Mouse (Mus musculus): Measurements from ENCODE around the gene Tmprss11c. TPM values are rescaled to one million over a fixed set of nuclear protein-coding genes. Genes with fewer than 3 reads are reported as not detected.

The Tmprss11c gene
- polyA plus RNA-seq, 1 experiment from 2014 or later: not detected

DNA sequence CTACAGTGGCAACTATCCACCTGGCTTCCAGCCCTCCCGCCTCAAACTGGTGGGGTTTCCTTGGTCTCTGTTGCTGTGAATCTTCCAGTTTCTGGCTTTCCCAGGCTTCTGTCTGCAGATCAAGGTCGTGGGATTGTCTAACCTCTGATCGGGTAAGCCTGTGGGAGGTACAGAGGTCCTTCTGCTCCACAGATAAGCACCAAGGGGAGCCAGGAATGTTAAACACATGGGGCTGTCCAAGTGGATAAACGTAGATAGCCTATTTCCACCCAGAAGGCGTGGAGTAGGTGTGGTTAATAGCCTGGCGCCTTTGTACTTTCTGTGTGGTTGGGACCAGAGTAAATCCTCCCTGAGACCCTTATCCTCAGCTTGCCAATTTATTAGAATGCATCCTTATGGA, 101.7 kb downstream of the Tmprss11c start:
- Histone ChIP-seq H3K9me3 (replicated peaks) (no peaks in the 10 kb centered on the region), H3K4me2 (no peak overlapping the region), H3K9ac (no peak overlapping the region), H3K4me1 (no peaks in the 10 kb centered on the region), H3K27ac (no peak overlapping the region), H3K36me3 (ENCODE audit: poor library complexity, severe bottlenecking) (no peaks in the 10 kb centered on the region), H3K27me3 (no peaks in the 10 kb centered on the region), H3K4me3 (no peak overlapping the region)
- no peak; the same call in 1 of the 2 replicates for ATAC-seq
- 86% methylated on average over 6 of the region's 6 CpGs for WGBS

Other genes starting within 250 kb of the Tmprss11c start
- gene Cenpc1, start 223.7 kb downstream of the Tmprss11c start, polyA plus RNA-seq (2015; fragmentation: Nextera tagmentation; extraction: Ambion mirVana): 49.5 and 51.6 TPM in 2 replicates
- 0.23 and 0.24 TPM in 2 replicates for gene Stap1, start 217.6 kb downstream of the Tmprss11c start, polyA plus RNA-seq (2015; fragmentation: Nextera tagmentation; extraction: Ambion mirVana)
- 12.8 and 14.1 TPM in 2 replicates for gene Uba6, start 116.5 kb downstream of the Tmprss11c start, polyA plus RNA-seq (2015; fragmentation: Nextera tagmentation; extraction: Ambion mirVana)
- not detected in 2 replicates for gene Gnrhr, start 91.4 kb downstream of the Tmprss11c start, polyA plus RNA-seq (2015; fragmentation: Nextera tagmentation; extraction: Ambion mirVana)
- not detected in 2 replicates for gene Tmprss11d, start 84.1 kb upstream of the Tmprss11c start, polyA plus RNA-seq (2015; fragmentation: Nextera tagmentation; extraction: Ambion mirVana)
- not detected in 2 replicates for gene Tmprss11a, start 179.7 kb upstream of the Tmprss11c start, polyA plus RNA-seq (2015; fragmentation: Nextera tagmentation; extraction: Ambion mirVana)
- not detected in 2 replicates for gene Tmprss11g, start 229.3 kb upstream of the Tmprss11c start, polyA plus RNA-seq (2015; fragmentation: Nextera tagmentation; extraction: Ambion mirVana)

Measured in forebrain, embryonic 13.5 days (tissue).